Mouse (Mus musculus): ENCODE results near the gene Ralgps1. TPM values are rescaled to one million over a fixed set of nuclear protein-coding genes. Genes with fewer than 3 reads are reported as not detected.

Gene Ralgps1
- polyA plus RNA-seq, 1 experiment from 2014 or later: 1.1 TPM

DNA sequence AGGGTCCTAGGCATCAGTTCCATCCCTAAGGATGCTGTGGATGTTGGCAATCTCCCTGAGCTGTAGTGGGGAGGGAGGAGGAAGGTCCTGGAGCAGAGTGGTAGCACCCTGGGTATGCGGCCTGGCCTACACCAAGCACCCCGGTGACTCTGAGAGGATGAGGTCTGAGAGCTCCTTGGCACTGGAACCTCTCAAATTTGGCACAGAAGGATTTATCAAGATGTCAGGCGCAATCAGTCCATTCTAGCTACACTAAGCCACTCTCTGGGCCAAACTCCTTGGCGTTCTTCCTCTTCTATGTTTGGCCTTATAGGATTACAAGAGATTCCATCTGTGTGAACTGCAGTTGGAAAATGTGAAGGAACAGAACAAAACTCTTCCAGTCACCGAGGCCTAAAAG is 82.4 kb downstream of the Ralgps1 start:
- WGBS (ENCODE audit: insufficient replicate concordance): 68% methylated on average over 5 of the region's 5 CpGs

DNA sequence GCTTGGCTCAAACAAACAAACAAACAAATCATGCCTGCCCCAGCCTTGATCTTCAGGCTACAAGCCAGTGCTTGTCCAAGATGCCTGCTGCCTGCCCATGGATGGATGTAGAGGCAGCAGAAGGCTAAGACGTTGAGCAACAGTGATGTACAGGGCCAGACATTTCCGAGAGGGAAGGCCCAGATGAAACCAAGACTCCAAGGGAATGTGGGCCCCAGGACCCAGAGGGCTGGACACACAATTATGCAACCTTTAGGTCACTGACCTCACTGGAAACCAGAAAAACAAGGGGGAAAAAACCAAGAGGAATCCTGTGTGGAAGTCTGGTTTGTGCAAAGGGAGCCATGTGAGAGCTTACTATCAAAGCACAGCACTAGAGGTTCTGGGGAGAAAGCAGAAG is 87.6 kb downstream of the Ralgps1 start:
- Histone ChIP-seq H3K9ac (ENCODE audit: low read depth, low read length) (no peak overlapping the region), H3K27me3 (ENCODE audit: control insufficient read depth, insufficient read depth, low read depth, low read length) (no peaks in the 10 kb centered on the region), H3K9me3 (replicated peaks; ENCODE audit: control insufficient read depth, low read length) (no peaks in the 10 kb centered on the region), H3K36me3 (ENCODE audit: control insufficient read depth, insufficient read depth) (no peaks in the 10 kb centered on the region), H3K4me2 (ENCODE audit: low read depth, low read length) (no peak overlapping the region), H3K4me1 (ENCODE audit: control insufficient read depth, low read depth, low read length) (peaks cover 2% of the 10 kb centered on the region), H3K27ac (ENCODE audit: low read length) (0 out of 2 replicates have a peak overlapping the region, but pooled peaks have one; percentile 33), H3K4me3 (ENCODE audit: low read depth, low read length) (no peak overlapping the region)
- peak; percentile 32; the same call in 1 of the 2 replicates for ATAC-seq (ENCODE audit: low read depth)
- 53% methylated on average over 2 of the region's 2 CpGs for WGBS (ENCODE audit: insufficient replicate concordance)

More for the DNA sequence above, 82.4 kb downstream of the Ralgps1 start:
- no peak overlapping the region for H3K4me2 ChIP-seq (ENCODE audit: low read depth, low read length)
- H3K27ac ChIP-seq (ENCODE audit: low read length): no peak overlapping the region
- no peak for ATAC-seq (ENCODE audit: low read depth)
- peaks cover 2% of the 10 kb centered on the region for H3K4me1 ChIP-seq (ENCODE audit: control insufficient read depth, low read depth, low read length)
- H3K9ac ChIP-seq (ENCODE audit: low read depth, low read length): no peak overlapping the region
- no peak overlapping the region for H3K4me3 ChIP-seq (ENCODE audit: low read depth, low read length)
- no peaks in the 10 kb centered on the region for H3K9me3 ChIP-seq (replicated peaks; ENCODE audit: control insufficient read depth, low read length)
- no peaks in the 10 kb centered on the region for H3K36me3 ChIP-seq (ENCODE audit: control insufficient read depth, insufficient read depth)
- no peaks in the 10 kb centered on the region for H3K27me3 ChIP-seq (ENCODE audit: control insufficient read depth, insufficient read depth, low read depth, low read length)

DNA sequence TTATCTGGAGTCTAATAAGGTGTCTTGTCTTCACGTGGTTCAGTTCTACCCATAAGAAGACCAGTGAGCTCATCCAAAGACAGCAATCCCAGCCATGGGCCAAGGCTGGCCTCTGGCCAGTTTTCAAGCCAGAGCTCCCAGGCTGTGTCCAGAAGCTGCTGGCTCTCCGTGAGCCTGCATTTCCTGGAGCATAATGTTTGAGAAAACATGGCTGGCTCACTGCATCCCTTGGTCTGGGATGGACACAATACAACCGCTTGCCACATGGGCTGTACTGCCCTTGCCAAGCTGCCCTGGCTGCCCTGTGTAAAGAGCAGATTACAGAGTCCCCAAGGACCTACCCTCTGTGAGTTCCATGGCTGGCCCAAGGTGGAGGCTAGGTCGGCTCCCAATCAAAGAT is 88.4 kb downstream of the Ralgps1 start:
- H3K4me3 ChIP-seq (ENCODE audit: low read depth, low read length): no peak overlapping the region
- H3K27me3 ChIP-seq (ENCODE audit: control insufficient read depth, insufficient read depth, low read depth, low read length): no peaks in the 10 kb centered on the region
- no peak overlapping the region for H3K9ac ChIP-seq (ENCODE audit: low read depth, low read length)
- no peaks in the 10 kb centered on the region for H3K36me3 ChIP-seq (ENCODE audit: control insufficient read depth, insufficient read depth)
- 47% methylated on average over 4 of the region's 4 CpGs for WGBS (ENCODE audit: insufficient replicate concordance)
- H3K4me1 ChIP-seq (ENCODE audit: control insufficient read depth, low read depth, low read length): peaks cover 2% of the 10 kb centered on the region
- no peak overlapping the region for H3K27ac ChIP-seq (ENCODE audit: low read length)
- no peaks in the 10 kb centered on the region for H3K9me3 ChIP-seq (replicated peaks; ENCODE audit: control insufficient read depth, low read length)
- no peak overlapping the region for H3K4me2 ChIP-seq (ENCODE audit: low read depth, low read length)
- ATAC-seq (ENCODE audit: low read depth): no peak

DNA sequence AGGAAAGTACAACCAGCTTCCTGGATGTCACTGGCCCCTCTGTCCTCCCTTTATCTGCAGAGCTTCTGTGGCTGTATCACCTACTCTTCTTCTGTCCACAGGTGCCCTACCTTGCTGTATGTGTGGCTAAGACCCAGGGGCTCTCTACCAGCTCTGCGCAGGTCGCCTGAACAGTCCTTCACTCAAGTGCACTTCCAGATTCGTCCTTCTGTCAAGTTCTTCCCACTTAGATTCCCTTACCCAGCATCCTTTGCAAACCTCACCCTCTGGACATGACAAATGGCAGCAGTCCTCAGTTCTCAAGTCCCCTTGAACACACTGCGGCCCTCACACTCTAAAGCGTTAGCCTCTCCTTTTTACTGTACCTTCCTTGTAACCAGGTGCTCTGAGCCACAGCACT is 89.5 kb downstream of the Ralgps1 start:
- Histone ChIP-seq H3K4me3 (ENCODE audit: low read depth, low read length) (no peak overlapping the region), H3K9me3 (replicated peaks; ENCODE audit: control insufficient read depth, low read length) (no peaks in the 10 kb centered on the region), H3K27ac (ENCODE audit: low read length) (no peak overlapping the region), H3K9ac (ENCODE audit: low read depth, low read length) (no peak overlapping the region), H3K4me2 (ENCODE audit: low read depth, low read length) (no peak overlapping the region), H3K4me1 (ENCODE audit: control insufficient read depth, low read depth, low read length) (peaks cover 2% of the 10 kb centered on the region), H3K27me3 (ENCODE audit: control insufficient read depth, insufficient read depth, low read depth, low read length) (no peaks in the 10 kb centered on the region), H3K36me3 (ENCODE audit: control insufficient read depth, insufficient read depth) (no peaks in the 10 kb centered on the region)
- WGBS (ENCODE audit: insufficient replicate concordance): 69% methylated on average over 5 of the region's 5 CpGs
- ATAC-seq (ENCODE audit: low read depth): no peak

DNA sequence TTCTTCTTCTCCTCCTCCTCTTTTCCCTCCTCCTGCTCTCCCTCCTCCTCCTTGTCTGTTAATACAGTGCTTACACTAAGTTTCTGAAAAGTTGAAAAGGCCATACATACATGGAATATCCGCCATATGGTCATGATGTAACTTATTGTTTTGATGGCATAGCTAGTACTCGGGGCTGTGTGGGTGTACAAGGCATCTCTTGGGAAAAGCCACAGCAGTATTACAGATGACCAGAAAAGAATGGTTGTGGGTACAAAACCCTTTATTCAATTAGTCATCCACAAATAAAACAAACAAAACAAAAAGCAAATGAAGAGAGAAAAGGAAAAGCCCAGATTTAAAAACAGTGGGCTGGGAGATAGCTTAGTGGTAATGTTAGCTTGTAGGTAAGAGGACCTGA is 90.8 kb downstream of the Ralgps1 start:
- WGBS (ENCODE audit: insufficient replicate concordance): 47% methylated on average over 2 of the region's 2 CpGs
- Histone ChIP-seq H3K36me3 (ENCODE audit: control insufficient read depth, insufficient read depth) (no peaks in the 10 kb centered on the region), H3K27ac (ENCODE audit: low read length) (no peak overlapping the region), H3K27me3 (ENCODE audit: control insufficient read depth, insufficient read depth, low read depth, low read length) (no peaks in the 10 kb centered on the region), H3K9me3 (replicated peaks; ENCODE audit: control insufficient read depth, low read length) (no peaks in the 10 kb centered on the region), H3K4me3 (ENCODE audit: low read depth, low read length) (no peak overlapping the region), H3K9ac (ENCODE audit: low read depth, low read length) (no peak overlapping the region), H3K4me1 (ENCODE audit: control insufficient read depth, low read depth, low read length) (peaks cover 2% of the 10 kb centered on the region), H3K4me2 (ENCODE audit: low read depth, low read length) (no peak overlapping the region)
- no peak for ATAC-seq (ENCODE audit: low read depth)

GRCm38 (mm10) chr2:33279758-33280157 is 91.5 kb downstream of the Ralgps1 start:
- H3K4me3 ChIP-seq (ENCODE audit: low read depth, low read length): no peak overlapping the region
- 72% methylated on average over 10 of the region's 10 CpGs for WGBS (ENCODE audit: insufficient replicate concordance)
- H3K4me2 ChIP-seq (ENCODE audit: low read depth, low read length): no peak overlapping the region
- no peak for ATAC-seq (ENCODE audit: low read depth)
- H3K27me3 ChIP-seq (ENCODE audit: control insufficient read depth, insufficient read depth, low read depth, low read length): no peaks in the 10 kb centered on the region
- no peak overlapping the region for H3K9ac ChIP-seq (ENCODE audit: low read depth, low read length)
- no peaks in the 10 kb centered on the region for H3K36me3 ChIP-seq (ENCODE audit: control insufficient read depth, insufficient read depth)
- no peaks in the 10 kb centered on the region for H3K9me3 ChIP-seq (replicated peaks; ENCODE audit: control insufficient read depth, low read length)
- peaks cover 2% of the 10 kb centered on the region for H3K4me1 ChIP-seq (ENCODE audit: control insufficient read depth, low read depth, low read length)
- no peak overlapping the region for H3K27ac ChIP-seq (ENCODE audit: low read length)

- no peak overlapping the region for H3K4me2 ChIP-seq (ENCODE audit: low read depth, low read length)
- 68% methylated on average over 12 of the region's 12 CpGs for WGBS (ENCODE audit: insufficient replicate concordance)
- H3K27me3 ChIP-seq (ENCODE audit: control insufficient read depth, insufficient read depth, low read depth, low read length): no peaks in the 10 kb centered on the region
- no peak for ATAC-seq (ENCODE audit: low read depth)
- no peaks in the 10 kb centered on the region for H3K4me1 ChIP-seq (ENCODE audit: control insufficient read depth, low read depth, low read length)
- no peak overlapping the region for H3K4me3 ChIP-seq (ENCODE audit: low read depth, low read length)
- no peaks in the 10 kb centered on the region for H3K36me3 ChIP-seq (ENCODE audit: control insufficient read depth, insufficient read depth)
- no peaks in the 10 kb centered on the region for H3K9me3 ChIP-seq (replicated peaks; ENCODE audit: control insufficient read depth, low read length)
- H3K9ac ChIP-seq (ENCODE audit: low read depth, low read length): no peak overlapping the region
- H3K27ac ChIP-seq (ENCODE audit: low read length): no peak overlapping the region
These were observed 96.4 kb downstream of the Ralgps1 start for GRCm38 (mm10) chr2:33274719-33275490.

- no peaks in the 10 kb centered on the region for H3K27me3 ChIP-seq (ENCODE audit: control insufficient read depth, insufficient read depth, low read depth, low read length)
- WGBS (ENCODE audit: insufficient replicate concordance): 59% methylated on average over 4 of the region's 4 CpGs
- no peak for ATAC-seq (ENCODE audit: low read depth)
These were observed 98.4 kb downstream of the Ralgps1 start for GRCm38 (mm10) chr2:33272665-33273439.

GRCm38 (mm10) chr2:33271511-33271910 is 99.8 kb downstream of the Ralgps1 start:
- 59% methylated on average over 1 of the region's 1 CpGs for WGBS (ENCODE audit: insufficient replicate concordance)
- no peak overlapping the region for H3K4me3 ChIP-seq (ENCODE audit: low read depth, low read length)

More at GRCm38 (mm10) chr2:33272665-33273439, 98.4 kb downstream of the Ralgps1 start:
- Histone ChIP-seq H3K4me3 (ENCODE audit: low read depth, low read length) (no peak overlapping the region), H3K9me3 (replicated peaks; ENCODE audit: control insufficient read depth, low read length) (no peaks in the 10 kb centered on the region), H3K36me3 (ENCODE audit: control insufficient read depth, insufficient read depth) (no peaks in the 10 kb centered on the region), H3K4me2 (ENCODE audit: low read depth, low read length) (no peak overlapping the region), H3K27ac (ENCODE audit: low read length) (no peak overlapping the region), H3K4me1 (ENCODE audit: control insufficient read depth, low read depth, low read length) (no peaks in the 10 kb centered on the region), H3K9ac (ENCODE audit: low read depth, low read length) (no peak overlapping the region)

More at GRCm38 (mm10) chr2:33271511-33271910, 99.8 kb downstream of the Ralgps1 start:
- H3K9me3 ChIP-seq (replicated peaks; ENCODE audit: control insufficient read depth, low read length): no peaks in the 10 kb centered on the region
- no peaks in the 10 kb centered on the region for H3K27me3 ChIP-seq (ENCODE audit: control insufficient read depth, insufficient read depth, low read depth, low read length)
- H3K36me3 ChIP-seq (ENCODE audit: control insufficient read depth, insufficient read depth): no peaks in the 10 kb centered on the region
- no peak overlapping the region for H3K9ac ChIP-seq (ENCODE audit: low read depth, low read length)
- no peak for ATAC-seq (ENCODE audit: low read depth)
- no peak overlapping the region for H3K4me2 ChIP-seq (ENCODE audit: low read depth, low read length)
- no peak overlapping the region for H3K27ac ChIP-seq (ENCODE audit: low read length)
- no peaks in the 10 kb centered on the region for H3K4me1 ChIP-seq (ENCODE audit: control insufficient read depth, low read depth, low read length)

Data from liver, embryonic 16.5 days (tissue).